ENCODE assay signal across 8 mouse cellular contexts in genomic region chr11:69324749-69325148, GRCm38 (mm10). TPM values are rescaled to one million over a fixed set of nuclear protein-coding genes. Genes with fewer than 3 reads are reported as not detected.
DNase-seq lines count a peak whose midpoint lies in the region; ATAC-seq lines count a peak whose summit lies in the region.

No protein-coding gene starts in this region.

- peak overlapping the region; percentile 76 for H3K4me2 ChIP-seq in neural tube, embryonic 11.5 days (ENCODE audit: low read depth)
- peak overlapping the region; percentile 90 for H3K4me2 ChIP-seq in liver, embryonic 13.5 days

- peak; percentile 41 for DNase-seq in cerebellum, adult 9-10 months
- DNase-seq in cerebellum, adult 9-11 months: no peak
- no peak for DNase-seq in neural tube, embryonic 11.5 days (ENCODE audit: low spot score)
- DNase-seq in neural tube, embryonic 10.5 days (ENCODE audit: extremely low spot score, low spot score): no peak
- no peak for DNase-seq in liver, embryonic 13.5 days
- no peak for DNase-seq in adrenal gland, postnatal 36 days
- DNase-seq in embryo, embryonic 10 days (ENCODE audit: low spot score): no peak
- no peak for DNase-seq in kidney, adult 8-10 months

- no peak overlapping the region for H3K27ac ChIP-seq in neural tube, embryonic 11.5 days (ENCODE audit: low read depth, low read length)
- H3K27ac ChIP-seq in liver, embryonic 13.5 days: peak overlapping the region; percentile 69

- H3K4me1 ChIP-seq in neural tube, embryonic 11.5 days (ENCODE audit: control insufficient read depth, insufficient read depth, low read length): peaks cover 27% of the 10 kb centered on the region
- peaks cover 55% of the 10 kb centered on the region for H3K4me1 ChIP-seq in liver, embryonic 13.5 days (replicated peaks)

- no peak overlapping the region; the same call in 1 of the 2 replicates for H3K4me3 ChIP-seq in neural tube, embryonic 11.5 days (ENCODE audit: low read depth, low read length)
- peak overlapping the region; percentile 69 for H3K4me3 ChIP-seq in liver, embryonic 13.5 days (replicated peaks)

- ATAC-seq in neural tube, embryonic 11.5 days (ENCODE audit: insufficient read depth, low FRiP score, low TSS enrichment): no peak
- no peak for ATAC-seq in liver, embryonic 13.5 days (ENCODE audit: low read depth)

- H3K36me3 ChIP-seq in neural tube, embryonic 11.5 days (ENCODE audit: control insufficient read depth, insufficient read depth, low read length): no peaks in the 10 kb centered on the region
- peaks cover under 1% of the 10 kb centered on the region; the same call in 1 of the 2 replicates for H3K36me3 ChIP-seq in liver, embryonic 13.5 days

- peaks cover 19% of the 10 kb centered on the region for H3K27me3 ChIP-seq in neural tube, embryonic 11.5 days (ENCODE audit: control insufficient read depth, insufficient read depth, low read length)
- H3K27me3 ChIP-seq in liver, embryonic 13.5 days: peaks cover 36% of the 10 kb centered on the region

- 78% methylated on average over 6 of the region's 6 CpGs for WGBS in neural tube, embryonic 11.5 days
- 61% methylated on average over 6 of the region's 6 CpGs for WGBS in liver, embryonic 13.5 days (ENCODE audit: insufficient replicate concordance)

- no peaks in the 10 kb centered on the region for H3K9me3 ChIP-seq in neural tube, embryonic 11.5 days (ENCODE audit: control insufficient read depth, low read length)
- H3K9me3 ChIP-seq in liver, embryonic 13.5 days (replicated peaks): no peaks in the 10 kb centered on the region

- H3K9ac ChIP-seq in neural tube, embryonic 11.5 days (ENCODE audit: low read length): no peak overlapping the region
- peak overlapping the region; percentile 82 for H3K9ac ChIP-seq in liver, embryonic 13.5 days

RNA-seq across cellular contexts. Expression of gene Trappc1, which starts 1.0 kb away (rescaled TPM):
- polyA plus RNA-seq in neural tube, embryonic 11.5 days (2014; fragmentation: Nextera tagmentation; extraction: Ambion mirVana): 195 and 215 TPM in 2 replicates
- 90.7 and 94.6 TPM in 2 replicates for polyA plus RNA-seq in liver, embryonic 13.5 days (2015; fragmentation: Nextera tagmentation; extraction: Ambion mirVana)
- total RNA-seq in adrenal gland, postnatal 36 days (2021): 10 to 100 TPM; 62.0 to 79.3 TPM

RNA-seq across cellular contexts. Expression of gene Cntrob, which starts 1.2 kb away (rescaled TPM):
- polyA plus RNA-seq in neural tube, embryonic 11.5 days (2014; fragmentation: Nextera tagmentation; extraction: Ambion mirVana): 23.5 TPM in 2 replicates
- polyA plus RNA-seq in liver, embryonic 13.5 days (2015; fragmentation: Nextera tagmentation; extraction: Ambion mirVana): 9.8 and 10.1 TPM in 2 replicates
- 1 to 10 TPM; 5.9 to 7.1 TPM for total RNA-seq in adrenal gland, postnatal 36 days (2021)

RNA-seq across cellular contexts. Expression of gene Kcnab3, which starts 1.3 kb away (rescaled TPM):
- 3.1 and 3.6 TPM in 2 replicates for polyA plus RNA-seq in neural tube, embryonic 11.5 days (2014; fragmentation: Nextera tagmentation; extraction: Ambion mirVana)
- polyA plus RNA-seq in liver, embryonic 13.5 days (2015; fragmentation: Nextera tagmentation; extraction: Ambion mirVana): 0.07 and 0.19 TPM in 2 replicates
- total RNA-seq in adrenal gland, postnatal 36 days (2021): 1 to 10 TPM; 6.1 to 7.8 TPM

RNA-seq across cellular contexts. Expression of gene Rnf227, which starts 15.5 kb away (rescaled TPM):
- polyA plus RNA-seq in neural tube, embryonic 11.5 days (2014; fragmentation: Nextera tagmentation; extraction: Ambion mirVana): 27.8 and 28.8 TPM in 2 replicates
- polyA plus RNA-seq in liver, embryonic 13.5 days (2015; fragmentation: Nextera tagmentation; extraction: Ambion mirVana): 0.92 and 1.1 TPM in 2 replicates
- 1 to 10 TPM; 4.7 to 6.6 TPM for total RNA-seq in adrenal gland, postnatal 36 days (2021)

RNA-seq across cellular contexts. Expression of gene Chd3, which starts 44.5 kb away (rescaled TPM):
- polyA plus RNA-seq in neural tube, embryonic 11.5 days (2014; fragmentation: Nextera tagmentation; extraction: Ambion mirVana): 57.3 and 60.1 TPM in 2 replicates
- polyA plus RNA-seq in liver, embryonic 13.5 days (2015; fragmentation: Nextera tagmentation; extraction: Ambion mirVana): 2.6 and 4.4 TPM in 2 replicates
- 100 to 1,000 TPM in 1 of 2 experiments, 10 to 100 TPM in 1; 78.6 to 119 TPM for total RNA-seq in adrenal gland, postnatal 36 days (2021)
